Mouse (Mus musculus) neural tube, embryonic 14.5 days (tissue): ENCODE data around the gene Sfpq. TPM values are rescaled to one million over a fixed set of nuclear protein-coding genes. Genes with fewer than 3 reads are reported as not detected.
A peak's percentile ranks its signal among the peaks of the same experiment; 100 is the strongest.
"Not testable (repeated sequence)": the region's sequence is repeated elsewhere in the genome, so short reads cannot be mapped to it uniquely, and the experiment has no call there.

Experiments used
- ATAC-seq: fragments of 200-750 bp; cut with Nextera tagmentation; 2 replicates; pipeline ENCODE4 v1.8.0; 2017; ENCODE audit warnings: low read depth, mild to moderate bottlenecking, moderate TSS enrichment, moderate library complexity
- H3K27ac ChIP-seq: fragments of 300-500 bp; sonication (generic); 2 replicates; pipeline ENCODE4 v1.5.1; 2014; ENCODE audit warnings: low read depth, mild to moderate bottlenecking, control low read depth, low read length, moderate library complexity, mixed read lengths
- H3K27me3 ChIP-seq: fragments of 300-500 bp; sonication (generic); 2 replicates; pipeline ENCODE4 v1.6.1; 2014; ENCODE audit warnings: low read length; ENCODE audit not compliant: control insufficient read depth, insufficient read depth
- H3K36me3 ChIP-seq: fragments of 300-500 bp; sonication (generic); 2 replicates; pipeline ENCODE4 v1.6.1; 2014; ENCODE audit warnings: low read length, mixed read lengths; ENCODE audit not compliant: control insufficient read depth, insufficient read depth
- H3K4me1 ChIP-seq: fragments of 300-500 bp; sonication (generic); 2 replicates; pipeline ENCODE4 v1.6.1; 2014; ENCODE audit warnings: low read length; ENCODE audit not compliant: control insufficient read depth, insufficient read depth
- H3K4me2 ChIP-seq: fragments of 300-500 bp; sonication (generic); 2 replicates; pipeline ENCODE4 v1.6.1; 2014; ENCODE audit warnings: mild to moderate bottlenecking, low read depth, low read length, control low read depth
- H3K4me3 ChIP-seq: fragments of 300-500 bp; sonication (generic); 2 replicates; pipeline ENCODE4 v1.5.1; 2014; ENCODE audit warnings: low read depth, low read length, control low read depth, mixed read lengths
- H3K9ac ChIP-seq: fragments of 300-500 bp; sonication (generic); replicated peaks from 2 replicates; pipeline ENCODE4 v1.6.1; 2014; ENCODE audit warnings: low read depth, mild to moderate bottlenecking, control low read depth, low read length, mixed read lengths
- H3K9me3 ChIP-seq: fragments of 300-500 bp; sonication (generic); 2 replicates; pipeline ENCODE4 v1.6.1; 2016; ENCODE audit warnings: low read length; ENCODE audit not compliant: control insufficient read depth
- WGBS: fragments of 180-500 bp; shearing (Covaris S2); extraction: QIAGEN DNeasy Blood & Tissue Kit; methylation state at CpG from one replicate; pipeline ENCODE4 v1.1.7; 2014; 5-methylcytosine and 5-hydroxymethylcytosine counted together
- polyA plus RNA-seq: library from polyadenylated mRNA; unstranded; fragments of >200 nt; fragmentation: Nextera tagmentation; extraction: Ambion mirVana; gene quantifications from 2 replicates; pipeline ENCODE4 v1.2.1, GENCODE M21; 2014

Gene Sfpq
- polyA plus RNA-seq, result 104 and 110 TPM in 2 replicates

- Histone ChIP-seq H3K27me3 (no peaks in the 10 kb centered on the region; the same call in 1 of the 2 replicates), H3K9me3 (no peaks in the 10 kb centered on the region), H3K27ac (peak within 1 kb of the TSS; percentile 99), H3K4me2 (peak within 1 kb of the TSS; percentile 59), H3K36me3 (peaks cover 28% of the 10 kb centered on the region), H3K4me1 (peaks cover 16% of the 10 kb centered on the region), H3K9ac (peak within 1 kb of the TSS; percentile 100), H3K4me3 (peak within 1 kb of the TSS; percentile 98)
- WGBS, result under 1% methylated on average over 63 of the region's 87 CpGs
- peak; percentile 95 for ATAC-seq
Observed at GRCm38 (mm10) chr4:127021151-127021945, at the start of gene Sfpq. TSS of gene Sfpq (plus strand) at chr4:127021324.

- no peaks in the 10 kb centered on the region for H3K4me1 ChIP-seq
- H3K27me3 ChIP-seq, result no peaks in the 10 kb centered on the region
- no peak overlapping the region for H3K9ac ChIP-seq
- H3K36me3 ChIP-seq, result no peaks in the 10 kb centered on the region
- no peak overlapping the region for H3K4me2 ChIP-seq
- H3K9me3 ChIP-seq, result no peaks in the 10 kb centered on the region
- no peak for ATAC-seq
- no peak overlapping the region for H3K27ac ChIP-seq
- no peak overlapping the region for H3K4me3 ChIP-seq
Observed at GRCm38 (mm10) chr4:126977467-126977866, 43.7 kb upstream of the Sfpq start.

GRCm38 (mm10) chr4:126978706-126979105 is 42.4 kb upstream of the Sfpq start:
- Histone ChIP-seq H3K4me1 (no peaks in the 10 kb centered on the region), H3K36me3 (no peaks in the 10 kb centered on the region), H3K9me3 (no peaks in the 10 kb centered on the region), H3K9ac (no peak overlapping the region), H3K4me3 (no peak overlapping the region), H3K27me3 (no peaks in the 10 kb centered on the region), H3K4me2 (no peak overlapping the region), H3K27ac (no peak overlapping the region)
- ATAC-seq, result no peak
- 89% methylated on average over 3 of the region's 3 CpGs for WGBS

GRCm38 (mm10) chr4:126983321-126983720 is 37.8 kb upstream of the Sfpq start:
- Histone ChIP-seq H3K36me3 (no peaks in the 10 kb centered on the region), H3K4me1 (no peaks in the 10 kb centered on the region), H3K4me3 (no peak overlapping the region), H3K27ac (no peak overlapping the region), H3K9me3 (no peaks in the 10 kb centered on the region), H3K27me3 (no peaks in the 10 kb centered on the region), H3K9ac (no peak overlapping the region), H3K4me2 (no peak overlapping the region)
- no peak for ATAC-seq
- WGBS, result 71% methylated on average over 3 of the region's 3 CpGs

GRCm38 (mm10) chr4:126983736-126984525 is 37.2 kb upstream of the Sfpq start:
- not testable (repeated sequence) for H3K9ac ChIP-seq, H3K36me3 ChIP-seq, H3K27me3 ChIP-seq, H3K4me2 ChIP-seq, H3K27ac ChIP-seq, ATAC-seq, H3K4me1 ChIP-seq, H3K9me3 ChIP-seq, H3K4me3 ChIP-seq
- 88% methylated on average over 12 of the region's 13 CpGs for WGBS

GRCm38 (mm10) chr4:126986768-126987167 is 34.4 kb upstream of the Sfpq start:
- 83% methylated on average over 5 of the region's 5 CpGs for WGBS

GRCm38 (mm10) chr4:126988503-126988902 is 32.6 kb upstream of the Sfpq start:
- H3K9ac ChIP-seq, result no peak overlapping the region

More at GRCm38 (mm10) chr4:126986768-126987167, 34.4 kb upstream of the Sfpq start:
- H3K9me3 ChIP-seq, result no peaks in the 10 kb centered on the region
- no peak for ATAC-seq
- H3K4me1 ChIP-seq, result no peaks in the 10 kb centered on the region
- H3K4me3 ChIP-seq, result no peak overlapping the region
- H3K9ac ChIP-seq, result no peak overlapping the region
- no peak overlapping the region for H3K4me2 ChIP-seq
- H3K27ac ChIP-seq, result no peak overlapping the region
- H3K36me3 ChIP-seq, result no peaks in the 10 kb centered on the region
- no peaks in the 10 kb centered on the region for H3K27me3 ChIP-seq

GRCm38 (mm10) chr4:126990553-126990952 is 30.6 kb upstream of the Sfpq start:
- no peak overlapping the region for H3K4me3 ChIP-seq
- H3K4me2 ChIP-seq, result no peak overlapping the region
- H3K27ac ChIP-seq, result no peak overlapping the region
- no peaks in the 10 kb centered on the region for H3K9me3 ChIP-seq
- no peaks in the 10 kb centered on the region for H3K36me3 ChIP-seq
- H3K9ac ChIP-seq, result no peak overlapping the region
- no peak for ATAC-seq
- no peaks in the 10 kb centered on the region for H3K4me1 ChIP-seq
- H3K27me3 ChIP-seq, result no peaks in the 10 kb centered on the region

More at GRCm38 (mm10) chr4:126988503-126988902, 32.6 kb upstream of the Sfpq start:
- H3K4me2 ChIP-seq, result no peak overlapping the region
- H3K4me3 ChIP-seq, result no peak overlapping the region
- no peak for ATAC-seq
- H3K9me3 ChIP-seq, result no peaks in the 10 kb centered on the region
- no peaks in the 10 kb centered on the region for H3K36me3 ChIP-seq
- WGBS, result 73% methylated on average over 4 of the region's 4 CpGs
- no peak overlapping the region for H3K27ac ChIP-seq
- no peaks in the 10 kb centered on the region for H3K27me3 ChIP-seq
- H3K4me1 ChIP-seq, result no peaks in the 10 kb centered on the region

- no peak for ATAC-seq
- Histone ChIP-seq H3K27me3 (no peaks in the 10 kb centered on the region), H3K4me1 (no peaks in the 10 kb centered on the region), H3K4me2 (no peak overlapping the region), H3K36me3 (no peaks in the 10 kb centered on the region), H3K4me3 (no peak overlapping the region), H3K9me3 (no peaks in the 10 kb centered on the region), H3K27ac (no peak overlapping the region), H3K9ac (no peak overlapping the region)
- 64% methylated on average over 5 of the region's 5 CpGs for WGBS
Observed at GRCm38 (mm10) chr4:126992356-126992755, 28.8 kb upstream of the Sfpq start.
